Mouse (Mus musculus) embryonic facial prominence, embryonic 11.5 days (tissue): ENCODE results near the gene Flna. TPM values are rescaled to one million over a fixed set of nuclear protein-coding genes. Genes with fewer than 3 reads are reported as not detected.

Source experiments
- ATAC-seq: fragments of 200-750 bp; cut with Nextera tagmentation; replicated peaks from 2 replicates; pipeline ENCODE4 v1.8.0; 2017; ENCODE audit warnings: low read depth; ENCODE audit not compliant: insufficient number of reproducible peaks, low FRiP score, low TSS enrichment
- DNase-seq: peaks from one replicate; pipeline ENCODE4 v3.0.0-alpha.2; 2015; ENCODE audit warnings: low spot score
- H3K27ac ChIP-seq: fragments of 300-500 bp; sonication (generic); replicated peaks from 2 replicates; pipeline ENCODE4 v1.5.1; 2014; ENCODE audit warnings: mild to moderate bottlenecking, low read depth, low read length, control low read depth
- H3K27me3 ChIP-seq: fragments of 300-500 bp; sonication (generic); 2 replicates; pipeline ENCODE4 v1.6.1; 2014; ENCODE audit warnings: mild to moderate bottlenecking, low read length, moderate library complexity, mixed read lengths; ENCODE audit not compliant: control insufficient read depth, insufficient read depth
- H3K36me3 ChIP-seq: fragments of 300-500 bp; sonication (generic); replicated peaks from 2 replicates; pipeline ENCODE4 v1.6.1; 2014; ENCODE audit warnings: low read depth, mild to moderate bottlenecking, low read length, moderate library complexity, mixed read lengths; ENCODE audit not compliant: control insufficient read depth, insufficient read depth
- H3K4me1 ChIP-seq: fragments of 300-500 bp; sonication (generic); 2 replicates; pipeline ENCODE4 v1.6.1; 2014; ENCODE audit warnings: low read length, mixed read lengths; ENCODE audit not compliant: control insufficient read depth, insufficient read depth
- H3K4me2 ChIP-seq: fragments of 300-500 bp; sonication (generic); 2 replicates; pipeline ENCODE4 v1.6.1; 2014; ENCODE audit warnings: low read depth, mild to moderate bottlenecking, control low read depth, low read length, moderate library complexity
- H3K4me3 ChIP-seq: fragments of 300-500 bp; sonication (generic); 2 replicates; pipeline ENCODE4 v1.5.1; 2014; ENCODE audit warnings: low read depth, low read length, control low read depth
- H3K9ac ChIP-seq: fragments of 300-500 bp; sonication (generic); replicated peaks from 2 replicates; pipeline ENCODE4 v1.6.1; 2014; ENCODE audit warnings: mild to moderate bottlenecking, control low read depth, low read length
- H3K9me3 ChIP-seq: fragments of 300-500 bp; sonication (generic); replicated peaks from 2 replicates; pipeline ENCODE4 v1.6.1; 2016; ENCODE audit warnings: mild to moderate bottlenecking, low read length, inconsistent platforms, mixed read lengths; ENCODE audit not compliant: control insufficient read depth
- WGBS: fragments of 180-500 bp; shearing (Covaris S2); extraction: QIAGEN DNeasy Blood & Tissue Kit; methylation state at CpG from one replicate; pipeline ENCODE4 v1.1.7; 2014; 5-methylcytosine and 5-hydroxymethylcytosine counted together
- polyA plus RNA-seq: library from polyadenylated mRNA; unstranded; fragments of >200 nt; fragmentation: Nextera tagmentation; extraction: Ambion mirVana; gene quantifications from 2 replicates; pipeline ENCODE4 v1.2.1, GENCODE M21; 2014

Gene Flna
- 267 and 289 TPM in 2 replicates for polyA plus RNA-seq

DNA sequence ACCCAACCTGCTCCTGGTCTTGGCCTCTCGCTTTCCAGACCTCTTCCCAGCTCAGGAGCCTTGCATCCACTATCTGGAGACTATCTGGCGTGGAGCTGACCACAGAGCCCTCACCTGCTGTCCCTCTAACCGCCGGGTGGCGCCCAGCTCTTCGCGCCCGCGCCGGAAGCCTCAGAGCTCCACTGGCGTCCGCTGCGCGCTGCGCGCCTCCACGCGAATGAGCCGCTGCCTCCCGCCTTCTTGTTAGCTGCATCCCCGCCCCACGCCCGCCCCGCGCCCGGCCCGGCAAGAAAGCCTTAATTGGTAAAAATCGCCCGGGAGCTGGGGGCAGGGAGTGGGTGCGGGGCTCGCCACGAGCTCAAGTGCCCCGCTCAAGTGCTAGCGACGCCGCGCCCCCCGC lies at the start of gene Flna:
Gene Flna (minus strand): TSS at position 206 of the 400 bp plus-strand sequence.
- H3K4me2 ChIP-seq, result peak within 1 kb of the TSS; percentile 64
- 13% methylated on average over 38 of the region's 38 CpGs for WGBS
- DNase-seq, result peak; percentile 61
- no peaks in the 10 kb centered on the region for H3K36me3 ChIP-seq
- peak within 1 kb of the TSS; percentile 51 for H3K9ac ChIP-seq
- H3K4me1 ChIP-seq, result no peaks in the 10 kb centered on the region
- H3K4me3 ChIP-seq, result peak within 1 kb of the TSS; percentile 33
- H3K9me3 ChIP-seq, result no peaks in the 10 kb centered on the region
- H3K27me3 ChIP-seq, result no peaks in the 10 kb centered on the region
- H3K27ac ChIP-seq, result no peak within 1 kb of the TSS
- no peak for ATAC-seq

DNA sequence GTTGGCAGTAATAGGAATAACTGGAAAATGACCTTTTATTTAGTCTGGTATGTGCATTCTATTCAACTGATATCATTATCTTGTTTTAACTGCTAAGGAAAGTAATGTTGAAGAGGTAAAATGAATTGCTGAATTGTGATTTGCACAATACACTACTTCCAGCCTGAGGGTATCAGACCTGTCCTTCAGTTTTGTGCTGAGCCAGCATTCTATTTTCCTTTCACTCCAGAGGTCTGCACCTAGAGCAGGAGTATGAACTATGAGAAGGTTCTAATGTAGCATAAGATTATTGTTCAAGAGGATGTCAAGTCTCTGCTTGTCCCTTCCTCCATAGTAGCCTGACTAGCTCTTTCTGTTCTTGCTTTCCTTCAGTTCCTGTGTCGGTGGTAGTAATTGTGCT lies 48.7 kb upstream of the Flna start:
- H3K27ac ChIP-seq, result no peak overlapping the region
- no peaks in the 10 kb centered on the region for H3K4me1 ChIP-seq
- DNase-seq (no peak), ATAC-seq (no peak)
- H3K4me2 ChIP-seq, result no peak overlapping the region
- no peak overlapping the region for H3K9ac ChIP-seq
- no peaks in the 10 kb centered on the region for H3K9me3 ChIP-seq
- H3K4me3 ChIP-seq, result no peak overlapping the region
- 88% methylated on average over 1 of the region's 1 CpGs for WGBS
- H3K27me3 ChIP-seq, result no peaks in the 10 kb centered on the region
- H3K36me3 ChIP-seq, result no peaks in the 10 kb centered on the region

DNA sequence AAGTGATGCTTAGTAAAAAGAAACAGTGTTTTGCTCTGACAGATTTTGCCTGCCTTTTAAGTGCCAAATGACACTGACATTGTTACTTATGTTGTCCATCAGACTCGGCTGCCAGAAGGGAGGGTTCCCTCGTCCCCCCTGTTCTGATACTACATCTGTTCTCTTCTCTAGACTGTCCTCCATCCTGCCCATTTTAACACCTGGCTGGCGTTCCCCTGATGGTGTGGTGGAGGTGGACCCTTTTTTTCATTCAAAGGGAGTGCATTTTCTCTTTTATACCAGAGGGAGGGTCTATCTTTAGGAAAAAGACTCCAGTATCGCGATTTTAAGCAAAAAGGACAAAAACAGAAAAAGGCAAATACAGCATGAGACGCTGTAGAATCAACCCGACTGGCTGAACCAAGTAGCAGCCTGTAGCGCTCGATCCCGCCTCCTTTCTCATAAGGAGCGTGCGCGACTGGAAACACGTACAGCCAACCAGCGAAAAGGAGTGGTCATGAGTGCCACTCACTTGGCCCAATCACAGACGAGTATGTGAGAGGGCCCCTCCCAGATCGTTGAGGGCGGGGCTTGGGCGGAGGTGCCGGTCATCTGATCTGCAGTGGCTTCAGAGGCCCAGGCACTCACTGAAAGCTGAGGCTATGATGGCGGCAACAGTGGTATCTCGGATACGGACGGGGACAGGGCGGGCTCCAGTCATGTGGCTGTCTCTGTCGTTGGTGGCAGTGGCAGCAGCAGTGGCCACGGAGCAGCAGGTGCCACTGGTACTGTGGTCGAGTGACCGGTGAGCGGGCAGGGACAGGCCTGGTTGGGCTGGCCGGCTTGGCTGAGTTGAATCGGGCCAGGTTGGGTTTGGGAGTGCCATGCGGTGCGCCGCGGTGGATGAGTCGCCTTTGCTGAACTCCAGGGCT lies 47.2 kb upstream of the Flna start, which contains the start of gene Atp6ap1:
Gene Atp6ap1 (plus strand): TSS at position 560 of the 911 bp plus-strand sequence.
- no peak within 1 kb of the TSS for H3K27ac ChIP-seq

DNA sequence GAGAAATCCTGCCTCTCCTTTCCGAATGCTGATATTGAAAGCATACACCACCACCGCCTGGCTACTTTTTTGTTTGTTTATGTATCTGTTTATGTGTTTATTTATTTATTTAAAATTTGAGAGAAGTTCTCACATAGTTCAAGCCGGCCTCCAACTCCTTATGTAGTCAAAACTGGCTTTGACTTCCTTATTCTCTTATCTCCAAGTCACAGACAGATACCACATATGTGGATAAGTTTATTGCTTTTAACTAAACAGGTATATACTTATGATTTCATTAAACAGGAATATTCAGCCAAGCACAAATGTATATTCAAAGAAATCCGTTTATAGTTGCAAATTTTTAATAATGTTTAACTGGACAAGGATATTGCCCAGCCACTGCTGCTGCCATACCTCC lies 43.8 kb upstream of the Flna start:
- Histone ChIP-seq H3K4me2 (no peak overlapping the region), H3K36me3 (no peaks in the 10 kb centered on the region; the same call in 1 of the 2 replicates), H3K4me3 (no peak overlapping the region), H3K27ac (no peak overlapping the region), H3K27me3 (no peaks in the 10 kb centered on the region), H3K9me3 (no peaks in the 10 kb centered on the region), H3K9ac (no peak overlapping the region), H3K4me1 (no peaks in the 10 kb centered on the region)
- WGBS, result 75% methylated on average over 4 of the region's 4 CpGs
- ATAC-seq, result no peak
- no peak for DNase-seq

More for the DNA sequence above, 47.2 kb upstream of the Flna start, which contains the start of gene Atp6ap1:
- DNase-seq (peak; percentile 93), ATAC-seq (peak; percentile 98)
- Histone ChIP-seq H3K36me3 (no peaks in the 10 kb centered on the region), H3K27me3 (no peaks in the 10 kb centered on the region), H3K4me3 (peak within 1 kb of the TSS; percentile 58), H3K9me3 (no peaks in the 10 kb centered on the region), H3K4me2 (peak within 1 kb of the TSS; percentile 52), H3K4me1 (no peaks in the 10 kb centered on the region), H3K9ac (peak within 1 kb of the TSS; percentile 73)
- WGBS, result 18% methylated on average over 37 of the region's 37 CpGs

DNA sequence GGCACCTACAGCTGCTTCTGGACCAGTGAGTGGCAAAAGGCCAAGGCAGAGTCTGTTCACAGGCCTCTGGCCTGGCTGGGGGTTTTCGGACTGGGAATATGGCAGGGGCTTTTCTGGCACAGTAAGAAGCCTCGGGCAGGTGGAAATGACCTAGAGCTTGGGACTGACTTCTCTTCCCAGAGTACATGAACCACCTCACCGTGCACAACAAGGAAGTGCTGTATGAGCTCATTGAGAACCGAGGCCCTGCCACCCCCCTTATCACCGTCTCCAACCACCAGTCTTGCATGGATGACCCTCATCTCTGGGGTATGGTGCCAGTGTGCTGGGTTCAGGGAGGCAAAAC lies 33.4 kb upstream of the Flna start:
- ATAC-seq, result peak; percentile 16; the same call in 1 of the 2 replicates
- no peak overlapping the region for H3K27ac ChIP-seq
- 41% methylated on average over 5 of the region's 5 CpGs for whole genome bisulfite sequencing

DNA sequence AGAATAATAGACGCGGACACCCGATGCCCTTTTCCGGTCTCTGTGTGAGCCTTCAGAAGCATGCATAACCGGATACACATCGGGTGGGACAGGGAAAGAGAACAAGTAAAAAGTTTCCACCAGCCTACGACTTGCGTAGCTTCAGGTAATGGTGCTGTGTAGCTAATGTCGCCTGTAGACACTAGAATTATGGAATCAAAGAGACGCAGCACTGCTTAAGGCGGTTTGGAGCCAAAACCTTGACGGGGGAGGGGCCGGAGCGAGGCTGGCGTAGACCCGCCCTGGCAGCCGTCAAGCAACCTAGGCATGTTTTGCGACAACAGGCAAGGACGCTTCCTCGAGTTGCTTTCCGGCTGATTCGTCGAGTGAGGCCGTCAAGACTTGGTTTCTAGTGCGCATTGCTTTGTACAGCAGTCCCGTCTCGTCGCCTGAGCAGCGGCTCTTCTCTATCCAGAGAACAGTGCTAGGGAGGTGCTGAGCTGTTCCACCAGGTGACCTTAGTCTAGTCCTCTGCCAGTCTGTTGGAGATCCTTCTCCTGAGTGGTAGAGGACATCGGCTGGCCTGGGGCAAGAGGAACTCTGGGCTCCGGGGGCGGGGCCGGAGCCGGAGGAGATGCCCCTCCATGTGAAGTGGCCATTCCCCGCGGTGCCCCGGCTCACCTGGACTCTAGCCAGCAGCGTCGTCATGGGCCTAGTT lies 32.9 kb upstream of the Flna start:
- no peaks in the 10 kb centered on the region for H3K36me3 ChIP-seq
- peak overlapping the region; percentile 60 for H3K4me2 ChIP-seq
- H3K9ac ChIP-seq, result peak overlapping the region; percentile 70
- H3K4me3 ChIP-seq, result peak overlapping the region; percentile 57
- WGBS, result 22% methylated on average over 35 of the region's 39 CpGs
- H3K4me1 ChIP-seq, result no peaks in the 10 kb centered on the region
- no peaks in the 10 kb centered on the region for H3K9me3 ChIP-seq
- ATAC-seq (peak; percentile 77), DNase-seq (peak; percentile 88)
- H3K27ac ChIP-seq, result no peak overlapping the region; the same call in 1 of the 2 replicates
- no peaks in the 10 kb centered on the region for H3K27me3 ChIP-seq

More for the DNA sequence above, 33.4 kb upstream of the Flna start:
- H3K4me3 ChIP-seq, result peak overlapping the region; percentile 57
- no peaks in the 10 kb centered on the region for H3K36me3 ChIP-seq
- no peak for DNase-seq
- H3K4me2 ChIP-seq, result peak overlapping the region; percentile 60
- no peaks in the 10 kb centered on the region for H3K4me1 ChIP-seq
- peak overlapping the region; percentile 70 for H3K9ac ChIP-seq
- H3K27me3 ChIP-seq, result no peaks in the 10 kb centered on the region
- H3K9me3 ChIP-seq, result no peaks in the 10 kb centered on the region

DNA sequence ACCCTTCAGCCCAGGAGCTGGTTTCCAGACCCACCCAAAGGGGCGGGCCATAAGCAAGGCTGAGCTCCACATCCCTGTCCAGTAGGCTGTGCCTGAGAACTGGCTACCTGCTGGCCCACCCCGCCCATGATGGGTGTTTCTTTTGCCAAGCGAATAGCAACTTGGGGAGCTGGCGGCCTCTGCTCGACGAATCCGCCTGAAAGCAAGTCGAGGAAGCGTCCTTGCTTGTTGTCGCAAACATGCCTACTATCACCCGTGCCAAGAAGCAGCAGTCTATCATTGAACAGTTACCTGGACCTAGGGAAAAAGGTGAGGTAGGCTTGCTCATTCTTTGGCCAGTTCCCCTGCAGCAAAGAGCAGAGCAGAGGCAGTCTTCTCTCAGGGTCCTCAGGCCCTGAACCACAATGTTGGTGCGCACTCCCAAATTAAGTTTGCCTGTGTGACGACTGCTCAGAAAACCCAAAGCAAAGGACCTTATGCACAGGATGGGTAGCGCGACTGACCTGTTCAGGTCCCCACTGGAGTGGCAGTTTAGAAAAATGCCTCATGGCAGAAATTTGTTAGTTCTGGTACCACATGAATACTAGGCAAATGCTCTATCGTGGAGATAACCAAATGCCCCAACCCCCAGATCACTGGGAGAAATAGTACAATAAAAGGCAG lies 32.2 kb upstream of the Flna start, which contains the start of the genes Taz and Dnase1l1:
Gene Taz (plus strand): TSS at position 181 of the 663 bp plus-strand sequence.
Gene Dnase1l1 (minus strand): TSS at position 606 of the 663 bp plus-strand sequence.
- peak; percentile 88 for ATAC-seq
- Histone ChIP-seq H3K4me2 (peak within 1 kb of the TSS; percentile 60), H3K9me3 (no peaks in the 10 kb centered on the region), H3K4me1 (no peaks in the 10 kb centered on the region), H3K9ac (peak within 1 kb of the TSS; percentile 70), H3K27ac (no peak within 1 kb of the TSS; the same call in none of the 2 replicates), H3K36me3 (no peaks in the 10 kb centered on the region), H3K4me3 (peak within 1 kb of the TSS; percentile 57), H3K27me3 (no peaks in the 10 kb centered on the region)
- DNase-seq, result peak; percentile 71
- WGBS, result 13% methylated on average over 16 of the region's 16 CpGs
